Mouse (Mus musculus) ES-Bruce4 (cell line): ENCODE results near the gene Scrn1. TPM values are rescaled to one million over a fixed set of nuclear protein-coding genes. Genes with fewer than 3 reads are reported as not detected.

Source experiments
- H3K27ac ChIP-seq: 2 replicates; pipeline ENCODE4 v1.5.1; 2012; ENCODE audit warnings: low read length, inconsistent platforms; ENCODE audit not compliant: insufficient read depth
- H3K27me3 ChIP-seq: 2 replicates; pipeline ENCODE4 v1.6.1; 2012; ENCODE audit warnings: mild to moderate bottlenecking, low read length, inconsistent platforms; ENCODE audit not compliant: control insufficient read depth, poor library complexity, insufficient read depth, severe bottlenecking
- H3K36me3 ChIP-seq: 2 replicates; pipeline ENCODE4 v1.6.1; 2012; ENCODE audit warnings: inconsistent platforms, mild to moderate bottlenecking, low read length, moderate library complexity; ENCODE audit not compliant: control insufficient read depth, poor library complexity, insufficient read depth, severe bottlenecking
- H3K4me1 ChIP-seq: one replicate; pipeline ENCODE4 v1.8.1; 2011; ENCODE audit warnings: low read length; ENCODE audit not compliant: control insufficient read depth, insufficient read depth
- H3K4me3 ChIP-seq: 2 replicates; pipeline ENCODE4 v1.5.1; 2011; ENCODE audit warnings: low read depth, mild to moderate bottlenecking, low read length
- H3K9ac ChIP-seq: 2 replicates; pipeline ENCODE4 v1.6.1; 2012; ENCODE audit warnings: low read depth, mild to moderate bottlenecking, inconsistent platforms; ENCODE audit not compliant: poor library complexity, severe bottlenecking
- H3K9me3 ChIP-seq: replicated peaks from 2 replicates; pipeline ENCODE4 v1.6.1; 2012; ENCODE audit warnings: mild to moderate bottlenecking, low read length, inconsistent platforms; ENCODE audit not compliant: control insufficient read depth, poor library complexity, insufficient read depth, severe bottlenecking
- CTCF ChIP-seq: IDR thresholded peaks from one replicate; pipeline ENCODE4 v1.8.1; 2011; ENCODE audit warnings: low read depth, low read length
- EP300 ChIP-seq: IDR thresholded peaks from 2 replicates; pipeline ENCODE4 v1.6.1; 2011; ENCODE audit warnings: low read depth, low read length; ENCODE audit not compliant: insufficient read depth
- POLR2A ChIP-seq: IDR thresholded peaks from one replicate; pipeline ENCODE4 v1.8.1; 2011; ENCODE audit warnings: low read length; ENCODE audit not compliant: insufficient read depth
- polyA plus RNA-seq: library from polyadenylated mRNA; stranded (reverse); fragments of >200 nt; gene quantifications from 2 replicates; pipeline ENCODE4 v1.2.4, GENCODE M21; 2011; ENCODE audit warnings: low read depth; ENCODE audit not compliant: missing spikeins, insufficient read depth, insufficient read length

Gene Scrn1
- polyA plus RNA-seq, 1 experiment = 8.2 TPM

- H3K9ac ChIP-seq = no peak overlapping the region
- no peaks in the 10 kb centered on the region for H3K36me3 ChIP-seq
- TF ChIP-seq CTCF (no peak), EP300 (no peak), POLR2A (no peak)
- H3K27me3 ChIP-seq = no peaks in the 10 kb centered on the region
- no peak overlapping the region for H3K4me3 ChIP-seq
- no peaks in the 10 kb centered on the region for H3K9me3 ChIP-seq
- H3K27ac ChIP-seq = no peak overlapping the region
- H3K4me1 ChIP-seq = no peaks in the 10 kb centered on the region
These were observed 105.9 kb downstream of the Scrn1 start for GRCm38 (mm10) chr6:54460172-54460914.

- H3K4me1 ChIP-seq = no peaks in the 10 kb centered on the region
- H3K27ac ChIP-seq = no peak overlapping the region
- no peak overlapping the region for H3K9ac ChIP-seq
- H3K27me3 ChIP-seq = no peaks in the 10 kb centered on the region
- H3K36me3 ChIP-seq = no peaks in the 10 kb centered on the region
- no peak overlapping the region for H3K4me3 ChIP-seq
- no peaks in the 10 kb centered on the region for H3K9me3 ChIP-seq
- TF ChIP-seq CTCF (no peak), EP300 (no peak), POLR2A (no peak)
These were observed 106.6 kb downstream of the Scrn1 start for GRCm38 (mm10) chr6:54459661-54460060.

Other genes with a start within 250 kb of the Scrn1 start
- 0.79 and 2.1 TPM in 2 replicates for gene Prr15, start 240.7 kb downstream of the Scrn1 start, polyA plus RNA-seq
- 18.5 and 20.8 TPM in 2 replicates for gene Wipf3, start 136.9 kb downstream of the Scrn1 start, polyA plus RNA-seq
- gene Plekha8, start 28.6 kb upstream of the Scrn1 start, polyA plus RNA-seq = 15.0 and 16.9 TPM in 2 replicates
- 3.1 and 5.0 TPM in 2 replicates for gene Fkbp14, start 30.8 kb upstream of the Scrn1 start, polyA plus RNA-seq
- gene Mturn, start 115.1 kb upstream of the Scrn1 start, polyA plus RNA-seq = 3.8 and 4.8 TPM in 2 replicates